Mouse (Mus musculus) limb, embryonic 12.5 days (tissue): ENCODE measurements at regions not wholly inside any gene's neighbourhood (a gene's known extent, or its start where the extent isn't known, plus 50 kb on each side); places are given as distances from the start of the nearest gene placed in this dataset.
"Not testable (repeated sequence)": the region's sequence is repeated elsewhere in the genome, so short reads cannot be mapped to it uniquely, and the experiment has no call there.

Source experiments
- ATAC-seq: fragments of 200-750 bp; cut with Nextera tagmentation; 2 replicates; pipeline ENCODE4 v1.8.0; 2017; ENCODE audit warnings: low read depth, moderate TSS enrichment; ENCODE audit not compliant: insufficient number of reproducible peaks, insufficient read depth, low FRiP score, low TSS enrichment
- H3K27ac ChIP-seq: fragments of 300-500 bp; sonication (generic); 2 replicates; pipeline ENCODE4 v1.5.1; 2016; ENCODE audit warnings: mild to moderate bottlenecking, moderate library complexity
- H3K27me3 ChIP-seq: fragments of 300-500 bp; sonication (generic); 2 replicates; pipeline ENCODE4 v1.6.1; 2016; ENCODE audit warnings: mild to moderate bottlenecking, moderate library complexity
- H3K36me3 ChIP-seq: fragments of 300-500 bp; sonication (generic); 2 replicates; pipeline ENCODE4 v1.6.1; 2016; ENCODE audit warnings: mild to moderate bottlenecking, moderate library complexity
- H3K4me1 ChIP-seq: fragments of 300-500 bp; sonication (generic); replicated peaks from 2 replicates; pipeline ENCODE4 v1.6.1; 2016
- H3K4me2 ChIP-seq: fragments of 300-500 bp; sonication (generic); 2 replicates; pipeline ENCODE4 v1.6.1; 2016; ENCODE audit warnings: mild to moderate bottlenecking, moderate library complexity
- H3K4me3 ChIP-seq: fragments of 300-500 bp; sonication (generic); replicated peaks from 2 replicates; pipeline ENCODE4 v1.5.1; 2016; ENCODE audit warnings: mild to moderate bottlenecking
- H3K9ac ChIP-seq: fragments of 300-500 bp; sonication (generic); replicated peaks from 2 replicates; pipeline ENCODE4 v1.6.1; 2016; ENCODE audit warnings: mild to moderate bottlenecking, moderate library complexity
- H3K9me3 ChIP-seq: fragments of 300-500 bp; sonication (generic); 2 replicates; pipeline ENCODE4 v1.6.1; 2016; ENCODE audit warnings: mild to moderate bottlenecking, moderate library complexity
- WGBS: fragments of 180-500 bp; shearing (Covaris S2); methylation state at CpG from one replicate; pipeline ENCODE4 v1.1.7; 2016; 5-methylcytosine and 5-hydroxymethylcytosine counted together

DNA sequence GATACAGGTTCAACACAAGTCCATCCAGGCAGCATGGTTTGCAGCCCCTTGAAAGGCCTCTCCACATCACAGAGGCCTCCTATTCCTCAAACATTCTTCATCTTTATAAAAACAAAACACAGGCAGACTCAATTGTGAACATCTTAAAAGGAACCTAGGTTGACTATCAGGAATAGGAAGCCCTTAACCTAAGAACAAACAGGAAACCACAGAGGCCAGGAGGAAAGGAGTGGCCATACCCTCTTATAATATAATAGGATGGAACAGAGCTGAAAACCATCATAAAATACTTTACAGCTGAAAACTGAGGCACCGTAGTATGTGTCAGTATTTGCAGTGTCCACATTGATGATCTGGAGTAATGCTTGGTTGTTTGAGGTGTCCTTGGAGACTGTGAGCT, 1044.4 kb upstream of the Zfp386 start:
- Histone ChIP-seq H3K36me3 (no peaks in the 10 kb centered on the region), H3K4me2 (no peak overlapping the region), H3K27ac (no peak overlapping the region), H3K9ac (no peak overlapping the region), H3K27me3 (no peaks in the 10 kb centered on the region), H3K4me3 (no peak overlapping the region), H3K4me1 (no peaks in the 10 kb centered on the region), H3K9me3 (peaks cover 20% of the 10 kb centered on the region)
- ATAC-seq = no peak
- WGBS = 97% methylated on average over 1 of the region's 1 CpGs

DNA sequence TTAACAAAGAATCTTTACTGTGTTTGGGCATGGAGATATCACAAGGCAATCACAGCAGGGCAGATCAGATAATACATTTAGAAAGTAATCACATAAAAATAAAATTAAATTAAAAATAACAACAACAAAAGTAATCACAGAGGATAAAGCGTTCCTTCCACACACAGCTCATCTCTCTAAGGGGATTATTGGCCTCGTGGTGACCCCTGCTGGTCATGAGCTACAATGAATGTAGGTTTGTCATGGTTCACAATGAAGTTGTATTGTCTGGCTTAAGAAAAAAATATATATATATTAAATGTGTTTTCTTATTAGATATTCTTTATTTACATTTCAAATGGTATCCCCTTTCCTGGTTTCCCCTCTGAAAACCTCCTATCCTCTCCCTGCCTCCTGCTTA, 1039.1 kb upstream of the Zfp386 start:
- no peaks in the 10 kb centered on the region for H3K36me3 ChIP-seq
- ATAC-seq = no peak

DNA sequence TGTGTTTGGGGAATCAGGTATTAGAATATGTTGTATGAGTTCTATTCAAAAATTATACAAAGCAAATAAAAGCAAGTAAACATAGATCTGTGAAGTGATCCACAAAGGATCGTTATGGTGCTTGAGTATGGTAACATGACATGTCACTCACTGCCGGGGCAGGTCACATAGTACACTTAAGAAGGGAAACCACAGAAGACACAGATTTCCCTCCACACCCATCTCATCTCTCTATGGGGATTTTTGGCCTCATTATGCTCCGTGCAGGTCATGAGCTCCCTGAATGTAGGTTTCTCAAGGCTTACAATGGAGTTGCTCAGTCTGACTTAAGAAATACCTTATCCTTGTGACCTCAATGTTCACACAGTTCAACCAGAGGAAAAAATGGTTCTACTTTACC, 1034.8 kb upstream of the Zfp386 start:
- Histone ChIP-seq H3K9me3 (peaks cover 19% of the 10 kb centered on the region; the same call in 1 of the 2 replicates), H3K27me3 (no peaks in the 10 kb centered on the region), H3K4me2 (no peak overlapping the region), H3K9ac (no peak overlapping the region), H3K27ac (no peak overlapping the region), H3K4me1 (no peaks in the 10 kb centered on the region), H3K4me3 (no peak overlapping the region), H3K36me3 (no peaks in the 10 kb centered on the region)
- WGBS = 87% methylated on average over 3 of the region's 3 CpGs
- no peak for ATAC-seq

More for the DNA sequence above, 1039.1 kb upstream of the Zfp386 start:
- no peaks in the 10 kb centered on the region for H3K4me1 ChIP-seq
- H3K4me2 ChIP-seq = no peak overlapping the region
- H3K9me3 ChIP-seq = peaks cover 24% of the 10 kb centered on the region
- no peak overlapping the region for H3K27ac ChIP-seq
- WGBS = 59% methylated on average over 2 of the region's 2 CpGs
- no peak overlapping the region for H3K4me3 ChIP-seq
- H3K27me3 ChIP-seq = no peaks in the 10 kb centered on the region
- no peak overlapping the region for H3K9ac ChIP-seq

DNA sequence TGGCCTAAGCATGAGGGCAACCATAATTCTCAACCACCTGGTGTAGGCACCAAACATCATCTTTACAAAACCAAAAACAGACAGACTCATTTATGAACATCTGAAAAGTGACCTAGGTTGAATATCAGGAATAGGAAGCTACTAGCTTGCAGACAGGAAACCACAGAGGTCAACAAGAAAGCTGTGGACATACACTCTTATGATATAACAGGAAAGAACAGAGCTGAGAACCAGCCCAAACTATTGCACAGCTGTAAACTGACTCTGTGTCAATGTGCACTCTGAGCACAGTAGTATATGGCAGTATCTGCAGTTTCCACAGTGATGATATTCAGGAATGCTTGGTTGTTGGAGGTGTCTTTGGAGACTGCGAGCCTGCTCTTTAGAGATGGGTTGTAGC, 1023.8 kb upstream of the Zfp386 start:
- Histone ChIP-seq H3K4me2 (no peak overlapping the region), H3K27me3 (no peaks in the 10 kb centered on the region), H3K4me1 (no peaks in the 10 kb centered on the region), H3K9me3 (peaks cover 24% of the 10 kb centered on the region), H3K9ac (no peak overlapping the region), H3K4me3 (no peak overlapping the region), H3K36me3 (no peaks in the 10 kb centered on the region), H3K27ac (no peak overlapping the region)
- WGBS = 77% methylated on average over 1 of the region's 1 CpGs
- ATAC-seq = no peak

DNA sequence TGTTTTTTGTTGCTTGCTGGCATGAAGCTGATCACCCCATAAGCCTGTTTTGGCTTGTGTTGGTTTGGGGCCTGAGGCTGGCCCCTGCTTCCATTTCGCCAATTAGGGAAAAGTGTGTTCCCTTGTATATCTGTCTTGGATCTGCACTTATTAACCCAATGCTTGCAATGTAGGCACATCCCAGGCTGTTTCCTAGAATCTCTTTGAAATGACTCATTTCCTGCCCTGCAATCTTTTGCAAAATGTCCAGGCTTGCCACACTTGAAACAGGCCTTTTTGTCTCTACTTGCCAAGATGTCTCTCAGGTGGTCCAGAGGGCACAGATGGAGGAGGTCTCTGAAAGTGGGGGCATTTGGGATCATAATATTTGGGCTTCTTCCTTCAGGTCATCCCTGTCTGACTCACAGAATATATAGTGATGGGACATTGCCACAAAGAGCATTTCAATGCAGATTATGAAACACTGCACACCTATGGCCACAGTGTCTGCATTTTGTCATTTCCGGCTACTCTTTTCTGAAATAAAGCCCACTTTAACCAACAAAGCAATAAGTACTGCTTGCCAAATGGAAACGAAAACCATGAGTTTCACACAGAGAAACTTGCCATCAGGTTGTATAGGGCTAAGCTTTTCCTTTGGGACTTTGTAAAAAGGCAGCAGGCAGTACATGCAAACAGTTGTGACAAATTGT, 1012.9 kb upstream of the Zfp386 start:
- WGBS = 82% methylated on average over 3 of the region's 3 CpGs
- no peak overlapping the region for H3K27ac ChIP-seq
- no peak overlapping the region for H3K9ac ChIP-seq
- no peaks in the 10 kb centered on the region for H3K36me3 ChIP-seq
- H3K4me2 ChIP-seq = no peak overlapping the region
- H3K4me1 ChIP-seq = no peaks in the 10 kb centered on the region
- H3K27me3 ChIP-seq = no peaks in the 10 kb centered on the region
- peaks cover 38% of the 10 kb centered on the region for H3K9me3 ChIP-seq
- no peak overlapping the region for H3K4me3 ChIP-seq
- ATAC-seq = no peak

DNA sequence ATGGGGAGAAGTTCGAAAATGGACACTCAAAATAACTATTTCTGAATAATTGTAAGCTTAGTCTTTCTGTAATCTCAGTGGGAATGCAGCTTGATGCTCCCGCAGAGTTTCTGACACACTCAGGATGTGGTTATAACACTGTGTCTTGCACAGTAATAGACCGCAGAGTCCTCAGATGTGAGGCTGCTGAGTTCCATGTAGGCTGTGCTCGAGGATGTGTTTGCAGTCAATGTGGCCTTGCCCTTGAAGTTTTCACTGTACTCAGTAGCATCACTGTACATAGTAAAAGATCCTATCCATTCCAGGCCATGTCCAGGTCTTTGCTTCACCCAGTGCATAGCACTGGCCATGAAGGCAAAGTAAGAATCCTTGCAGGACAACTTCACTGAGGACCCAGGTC, 992.4 kb upstream of the Zfp386 start:
- H3K36me3 ChIP-seq = no peaks in the 10 kb centered on the region
- no peak overlapping the region for H3K9ac ChIP-seq
- H3K9me3 ChIP-seq = peaks cover 14% of the 10 kb centered on the region
- no peaks in the 10 kb centered on the region for H3K27me3 ChIP-seq
- WGBS = 83% methylated on average over 4 of the region's 4 CpGs
- H3K27ac ChIP-seq = no peak overlapping the region
- ATAC-seq = no peak
- no peak overlapping the region for H3K4me3 ChIP-seq
- H3K4me1 ChIP-seq = no peaks in the 10 kb centered on the region
- H3K4me2 ChIP-seq = no peak overlapping the region

DNA sequence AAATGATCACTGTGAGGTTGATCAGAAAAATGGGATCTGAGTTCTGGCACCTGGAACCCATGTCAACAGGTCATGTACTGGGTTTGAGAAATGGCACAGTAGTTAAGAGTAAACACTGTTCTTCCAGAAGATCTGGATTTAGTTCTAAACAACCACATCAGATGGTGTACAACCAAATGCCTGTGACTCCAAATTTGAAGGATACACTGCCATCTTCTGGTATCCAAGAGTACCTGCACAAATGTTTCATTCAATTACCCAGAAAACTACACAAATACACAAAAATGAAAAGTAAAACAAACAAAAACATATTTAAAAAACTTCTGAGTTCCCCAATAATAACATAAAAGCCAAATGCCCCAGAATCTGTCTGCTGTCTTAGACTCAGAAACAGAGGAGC, 987.6 kb upstream of the Zfp386 start:
- H3K27ac ChIP-seq, H3K4me2 ChIP-seq, H3K27me3 ChIP-seq, H3K36me3 ChIP-seq, H3K9ac ChIP-seq, H3K4me3 ChIP-seq, H3K4me1 ChIP-seq, ATAC-seq: not testable (repeated sequence)
- peaks cover 22% of the 10 kb centered on the region for H3K9me3 ChIP-seq

DNA sequence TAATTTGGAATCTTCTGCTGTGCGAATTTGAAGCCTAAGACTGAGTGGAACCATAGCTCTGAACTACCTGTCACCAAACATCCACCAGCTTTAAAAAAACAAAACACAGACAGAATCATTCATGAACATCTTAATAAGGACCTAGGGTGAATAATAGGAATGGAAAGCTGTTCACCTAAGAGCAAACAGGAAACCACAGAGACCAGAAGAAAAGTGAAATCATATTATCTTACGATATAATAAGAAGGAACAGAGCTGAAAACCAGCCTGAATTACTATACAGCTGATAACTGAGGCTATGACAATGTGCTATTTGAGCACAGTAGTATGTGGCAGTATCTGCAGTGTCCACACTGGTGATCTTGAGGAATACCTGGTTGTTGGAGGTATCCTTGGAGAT, 980.3 kb upstream of the Zfp386 start:
- Histone ChIP-seq H3K4me1 (no peaks in the 10 kb centered on the region), H3K4me3 (no peak overlapping the region), H3K9ac (no peak overlapping the region), H3K27ac (no peak overlapping the region), H3K36me3 (no peaks in the 10 kb centered on the region), H3K27me3 (no peaks in the 10 kb centered on the region), H3K4me2 (no peak overlapping the region), H3K9me3 (peaks cover 4% of the 10 kb centered on the region; the same call in 1 of the 2 replicates)
- no peak for ATAC-seq
- WGBS = 75% methylated on average over 2 of the region's 2 CpGs

DNA sequence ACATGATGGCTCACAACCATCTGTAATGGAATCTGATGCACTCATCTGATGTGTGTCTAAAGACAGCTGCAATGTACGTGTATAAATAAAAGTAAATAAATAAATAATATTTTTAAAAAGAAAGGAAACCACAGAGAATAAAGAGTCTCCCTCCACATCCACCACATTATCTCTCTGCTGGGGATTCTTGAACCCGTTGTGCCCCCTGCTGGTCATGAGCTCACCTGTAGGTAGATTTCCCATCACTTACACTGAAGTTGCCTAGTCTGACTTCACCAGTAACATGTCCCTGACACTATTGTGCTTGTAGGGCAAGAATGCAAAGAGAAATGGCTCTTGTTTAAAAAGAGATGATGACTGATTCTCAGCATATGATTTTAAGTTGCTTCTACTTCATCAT, 956.1 kb upstream of the Zfp386 start:
- H3K27me3 ChIP-seq, H3K4me3 ChIP-seq, H3K4me2 ChIP-seq, H3K4me1 ChIP-seq, H3K27ac ChIP-seq, ATAC-seq, H3K9ac ChIP-seq, H3K9me3 ChIP-seq, H3K36me3 ChIP-seq: not testable (repeated sequence)
- 70% methylated on average over 2 of the region's 2 CpGs for WGBS

DNA sequence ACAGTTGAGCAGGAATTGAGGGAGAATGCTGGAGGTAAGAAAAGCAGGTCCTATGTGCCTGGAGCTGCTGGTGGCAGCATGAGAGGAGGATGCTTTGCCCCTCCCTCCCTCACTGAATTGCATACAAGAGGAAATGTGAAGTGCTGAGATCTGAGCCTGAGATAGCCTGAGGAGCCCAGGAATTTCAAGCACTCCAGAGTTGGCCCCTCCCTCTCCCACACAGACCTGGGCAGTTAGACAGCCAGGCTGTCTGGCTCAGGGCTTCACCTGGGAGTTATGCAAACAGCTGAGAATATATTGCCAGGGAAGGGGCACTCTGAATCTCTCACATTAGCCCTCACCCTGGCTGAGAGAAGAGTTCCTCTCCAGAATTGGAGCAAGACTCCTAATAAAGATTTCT, 937.8 kb upstream of the Zfp386 start:
- no peak overlapping the region for H3K27ac ChIP-seq
- H3K4me3 ChIP-seq = no peak overlapping the region
- ATAC-seq = no peak
- H3K9me3 ChIP-seq = peaks cover 34% of the 10 kb centered on the region
- H3K36me3 ChIP-seq = no peaks in the 10 kb centered on the region
- no peaks in the 10 kb centered on the region for H3K27me3 ChIP-seq
- no peak overlapping the region for H3K9ac ChIP-seq
- H3K4me2 ChIP-seq = no peak overlapping the region
- no peaks in the 10 kb centered on the region for H3K4me1 ChIP-seq

DNA sequence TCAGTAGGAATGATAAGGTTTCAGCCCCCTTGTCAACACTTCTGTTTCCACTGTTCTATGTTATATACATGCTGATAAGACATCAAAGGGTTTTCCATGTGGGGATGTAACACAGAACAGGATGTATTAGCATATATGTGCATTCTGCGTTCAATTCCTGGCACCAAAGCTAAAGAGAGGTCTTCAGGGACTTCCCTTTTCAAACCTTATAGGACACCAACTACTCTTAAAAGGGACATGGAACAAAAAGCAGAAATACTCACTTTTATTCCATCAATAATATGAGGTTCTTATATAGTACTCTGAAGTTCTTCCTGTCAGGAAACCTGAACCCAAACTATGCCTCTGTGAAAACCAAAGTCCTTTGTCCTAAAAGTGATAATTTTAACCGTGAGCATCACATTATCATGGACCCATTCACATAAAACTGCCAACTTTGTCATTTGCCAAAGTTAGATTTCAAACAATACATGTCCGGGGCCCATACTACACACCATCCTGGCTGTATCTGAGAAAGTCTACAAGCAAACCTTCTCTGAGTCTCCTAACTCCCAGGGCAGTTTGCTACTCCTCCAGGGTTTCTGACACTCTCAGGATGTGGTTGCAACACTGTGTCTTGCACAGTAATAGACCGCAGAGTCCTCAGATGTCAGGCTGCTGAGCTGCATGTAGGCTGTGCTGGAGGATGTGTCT, 928.2 kb upstream of the Zfp386 start:
- H3K4me2 ChIP-seq, ATAC-seq, H3K9ac ChIP-seq, H3K27ac ChIP-seq, H3K4me1 ChIP-seq, H3K36me3 ChIP-seq, H3K27me3 ChIP-seq, H3K4me3 ChIP-seq: not testable (repeated sequence)
- H3K9me3 ChIP-seq = peaks cover 14% of the 10 kb centered on the region; the same call in 1 of the 2 replicates
- 78% methylated on average over 4 of the region's 4 CpGs for WGBS

DNA sequence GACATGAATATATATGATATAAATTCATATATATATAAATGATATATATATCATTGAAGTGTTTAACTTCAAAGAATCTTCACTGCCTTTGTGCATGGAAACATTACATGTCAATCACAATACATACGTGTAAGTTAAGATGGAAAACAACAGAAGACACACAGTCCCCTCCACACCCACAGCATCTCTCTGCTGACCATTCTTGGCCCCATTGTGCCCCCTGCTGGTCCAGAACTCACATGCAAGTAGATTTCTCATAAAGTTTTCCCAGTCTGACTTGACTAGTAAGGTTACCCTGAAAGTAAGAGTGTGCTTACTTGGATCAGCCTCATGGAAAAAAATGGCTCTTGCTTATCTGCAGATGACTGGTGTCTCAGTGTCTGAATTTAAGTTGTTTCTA, 926.3 kb upstream of the Zfp386 start:
- Histone ChIP-seq H3K27ac (no peak overlapping the region), H3K27me3 (no peaks in the 10 kb centered on the region), H3K36me3 (no peaks in the 10 kb centered on the region), H3K4me3 (no peak overlapping the region), H3K4me1 (no peaks in the 10 kb centered on the region), H3K4me2 (no peak overlapping the region), H3K9ac (no peak overlapping the region), H3K9me3 (peaks cover 10% of the 10 kb centered on the region)
- 54% methylated on average over 1 of the region's 1 CpGs for WGBS
- no peak for ATAC-seq
